Mouse (Mus musculus): ENCODE data around the gene Olfr193. TPM values are rescaled to one million over a fixed set of nuclear protein-coding genes. Genes with fewer than 3 reads are reported as not detected.
"Not testable (repeated sequence)": the region's sequence is repeated elsewhere in the genome, so short reads cannot be mapped to it uniquely, and the experiment has no call there.

The Olfr193 gene
- polyA plus RNA-seq (2015; fragmentation: Nextera tagmentation; extraction: Ambion mirVana): not detected in 2 replicates

GRCm38 (mm10) chr16:59111781-59112180, at the start of gene Olfr193:
TSS of gene Olfr193 (minus strand) at chr16:59111881.
- Histone ChIP-seq H3K9me3 (0 out of 2 replicates have a peak, but pooled peaks cover under 1% of the 10 kb centered on the region), H3K4me3 (no peak within 1 kb of the TSS), H3K9ac (no peak within 1 kb of the TSS), H3K27ac (no peak within 1 kb of the TSS), H3K27me3 (no peaks in the 10 kb centered on the region), H3K4me2 (no peak within 1 kb of the TSS), H3K4me1 (no peaks in the 10 kb centered on the region), H3K36me3 (no peaks in the 10 kb centered on the region)
- WGBS: 93% methylated on average over 1 of the region's 1 CpGs
- no peak for ATAC-seq (ENCODE audit: insufficient number of reproducible peaks, low FRiP score, low TSS enrichment, low read depth)

- ATAC-seq (ENCODE audit: insufficient number of reproducible peaks, low FRiP score, low TSS enrichment, low read depth): no peak
- Histone ChIP-seq H3K4me3 (no peak overlapping the region), H3K27me3 (no peaks in the 10 kb centered on the region), H3K4me1 (no peaks in the 10 kb centered on the region), H3K4me2 (no peak overlapping the region), H3K9ac (no peak overlapping the region), H3K9me3 (no peaks in the 10 kb centered on the region), H3K27ac (no peak overlapping the region), H3K36me3 (no peaks in the 10 kb centered on the region)
- WGBS: 79% methylated on average over 2 of the region's 2 CpGs
Measured at GRCm38 (mm10) chr16:59151996-59152395, 40.3 kb upstream of the Olfr193 start.

GRCm38 (mm10) chr16:59146746-59147145, 35.1 kb upstream of the Olfr193 start, which contains the start of gene Olfr195:
TSS of gene Olfr195 (plus strand) at chr16:59147046.
- H3K9me3 ChIP-seq: no peaks in the 10 kb centered on the region
- 86% methylated on average over 1 of the region's 1 CpGs for WGBS

GRCm38 (mm10) chr16:59141105-59141504, 29.4 kb upstream of the Olfr193 start:
- H3K4me3 ChIP-seq: no peak overlapping the region
- H3K36me3 ChIP-seq: no peaks in the 10 kb centered on the region
- no peaks in the 10 kb centered on the region for H3K27me3 ChIP-seq
- H3K9ac ChIP-seq: no peak overlapping the region
- H3K4me2 ChIP-seq: no peak overlapping the region
- ATAC-seq (ENCODE audit: insufficient number of reproducible peaks, low FRiP score, low TSS enrichment, low read depth): no peak
- no peaks in the 10 kb centered on the region for H3K9me3 ChIP-seq
- H3K4me1 ChIP-seq: no peaks in the 10 kb centered on the region
- H3K27ac ChIP-seq: no peak overlapping the region

More at GRCm38 (mm10) chr16:59146746-59147145, 35.1 kb upstream of the Olfr193 start, which contains the start of gene Olfr195:
- no peaks in the 10 kb centered on the region for H3K4me1 ChIP-seq
- no peak within 1 kb of the TSS for H3K27ac ChIP-seq
- H3K27me3 ChIP-seq: no peaks in the 10 kb centered on the region
- no peak within 1 kb of the TSS for H3K4me3 ChIP-seq
- no peak for ATAC-seq (ENCODE audit: insufficient number of reproducible peaks, low FRiP score, low TSS enrichment, low read depth)
- no peaks in the 10 kb centered on the region for H3K36me3 ChIP-seq
- H3K9ac ChIP-seq: no peak within 1 kb of the TSS
- H3K4me2 ChIP-seq: no peak within 1 kb of the TSS

GRCm38 (mm10) chr16:59130740-59131139, 19.1 kb upstream of the Olfr193 start:
- Histone ChIP-seq H3K9ac (no peak overlapping the region), H3K4me3 (no peak overlapping the region), H3K4me1 (no peaks in the 10 kb centered on the region), H3K4me2 (no peak overlapping the region), H3K27me3 (no peaks in the 10 kb centered on the region), H3K27ac (no peak overlapping the region), H3K36me3 (no peaks in the 10 kb centered on the region), H3K9me3 (no peaks in the 10 kb centered on the region)
- WGBS: 90% methylated on average over 1 of the region's 1 CpGs
- ATAC-seq (ENCODE audit: insufficient number of reproducible peaks, low FRiP score, low TSS enrichment, low read depth): no peak

- H3K4me3 ChIP-seq: no peak within 1 kb of the TSS
- no peaks in the 10 kb centered on the region for H3K4me1 ChIP-seq
- H3K27me3 ChIP-seq: no peaks in the 10 kb centered on the region
- ATAC-seq (ENCODE audit: insufficient number of reproducible peaks, low FRiP score, low TSS enrichment, low read depth): no peak
- no peak within 1 kb of the TSS for H3K4me2 ChIP-seq
- no peak within 1 kb of the TSS for H3K27ac ChIP-seq
- no peak within 1 kb of the TSS for H3K9ac ChIP-seq
- no peaks in the 10 kb centered on the region for H3K36me3 ChIP-seq
- H3K9me3 ChIP-seq: 0 out of 2 replicates have a peak, but pooled peaks cover 3% of the 10 kb centered on the region
Measured at GRCm38 (mm10) chr16:59120969-59121368, 9.3 kb upstream of the Olfr193 start, which contains the start of gene Olfr194. TSS of gene Olfr194 (minus strand) at chr16:59121069.

GRCm38 (mm10) chr16:59108522-59108921, 3.2 kb downstream of the Olfr193 start:
- H3K9ac ChIP-seq; H3K9me3 ChIP-seq; H3K27ac ChIP-seq; H3K4me3 ChIP-seq; ATAC-seq (ENCODE audit: insufficient number of reproducible peaks, low FRiP score, low TSS enrichment, low read depth); H3K36me3 ChIP-seq; H3K27me3 ChIP-seq; H3K4me2 ChIP-seq; H3K4me1 ChIP-seq: not testable (repeated sequence)
- WGBS: 58% methylated on average over 5 of the region's 5 CpGs

GRCm38 (mm10) chr16:59105312-59105711, 6.4 kb downstream of the Olfr193 start:
- WGBS: 70% methylated on average over 2 of the region's 2 CpGs

GRCm38 (mm10) chr16:59089722-59090121, 22.0 kb downstream of the Olfr193 start, which contains the start of gene Olfr191:
TSS of gene Olfr191 (minus strand) at chr16:59089822.
- WGBS: 56% methylated on average over 1 of the region's 1 CpGs
- H3K4me1 ChIP-seq; H3K4me3 ChIP-seq; H3K9ac ChIP-seq; H3K9me3 ChIP-seq; H3K27me3 ChIP-seq; H3K4me2 ChIP-seq; H3K36me3 ChIP-seq; H3K27ac ChIP-seq; ATAC-seq (ENCODE audit: insufficient number of reproducible peaks, low FRiP score, low TSS enrichment, low read depth): not testable (repeated sequence)

More at GRCm38 (mm10) chr16:59105312-59105711, 6.4 kb downstream of the Olfr193 start:
- no peak overlapping the region for H3K27ac ChIP-seq
- no peak overlapping the region for H3K4me3 ChIP-seq
- H3K9me3 ChIP-seq: no peaks in the 10 kb centered on the region
- no peaks in the 10 kb centered on the region for H3K27me3 ChIP-seq
- no peaks in the 10 kb centered on the region for H3K36me3 ChIP-seq
- ATAC-seq (ENCODE audit: insufficient number of reproducible peaks, low FRiP score, low TSS enrichment, low read depth): no peak
- no peak overlapping the region for H3K4me2 ChIP-seq
- H3K9ac ChIP-seq: no peak overlapping the region
- no peaks in the 10 kb centered on the region for H3K4me1 ChIP-seq

GRCm38 (mm10) chr16:59081113-59081512, 30.6 kb downstream of the Olfr193 start:
- H3K27ac ChIP-seq; H3K9me3 ChIP-seq; H3K27me3 ChIP-seq; ATAC-seq (ENCODE audit: insufficient number of reproducible peaks, low FRiP score, low TSS enrichment, low read depth); H3K4me1 ChIP-seq; H3K9ac ChIP-seq; H3K4me3 ChIP-seq; H3K36me3 ChIP-seq; H3K4me2 ChIP-seq: not testable (repeated sequence)
- WGBS: 83% methylated on average over 2 of the region's 2 CpGs

- Histone ChIP-seq H3K27ac (no peak within 1 kb of the TSS), H3K27me3 (no peaks in the 10 kb centered on the region), H3K9me3 (no peaks in the 10 kb centered on the region), H3K36me3 (no peaks in the 10 kb centered on the region), H3K4me2 (no peak within 1 kb of the TSS), H3K9ac (no peak within 1 kb of the TSS), H3K4me3 (no peak within 1 kb of the TSS), H3K4me1 (no peaks in the 10 kb centered on the region)
- WGBS: 88% methylated on average over 5 of the region's 5 CpGs
- no peak for ATAC-seq (ENCODE audit: insufficient number of reproducible peaks, low FRiP score, low TSS enrichment, low read depth)
Measured at GRCm38 (mm10) chr16:59077905-59078304, 33.8 kb downstream of the Olfr193 start, which contains the start of gene Olfr190. TSS of gene Olfr190 (minus strand) at chr16:59078005.

GRCm38 (mm10) chr16:59073520-59073919, 38.2 kb downstream of the Olfr193 start:
- no peak for ATAC-seq (ENCODE audit: insufficient number of reproducible peaks, low FRiP score, low TSS enrichment, low read depth)
- 90% methylated on average over 1 of the region's 1 CpGs for WGBS

GRCm38 (mm10) chr16:59071755-59072154, 39.9 kb downstream of the Olfr193 start:
- no peaks in the 10 kb centered on the region for H3K9me3 ChIP-seq
- H3K4me2 ChIP-seq: no peak overlapping the region
- no peaks in the 10 kb centered on the region for H3K36me3 ChIP-seq
- H3K4me3 ChIP-seq: no peak overlapping the region
- H3K27ac ChIP-seq: no peak overlapping the region
- no peaks in the 10 kb centered on the region for H3K4me1 ChIP-seq
- ATAC-seq (ENCODE audit: insufficient number of reproducible peaks, low FRiP score, low TSS enrichment, low read depth): no peak
- H3K9ac ChIP-seq: no peak overlapping the region
- no peaks in the 10 kb centered on the region for H3K27me3 ChIP-seq

More at GRCm38 (mm10) chr16:59073520-59073919, 38.2 kb downstream of the Olfr193 start:
- H3K4me2 ChIP-seq: no peak overlapping the region
- no peaks in the 10 kb centered on the region for H3K27me3 ChIP-seq
- no peak overlapping the region for H3K27ac ChIP-seq
- no peaks in the 10 kb centered on the region for H3K36me3 ChIP-seq
- H3K9ac ChIP-seq: no peak overlapping the region
- no peak overlapping the region for H3K4me3 ChIP-seq
- no peaks in the 10 kb centered on the region for H3K9me3 ChIP-seq
- H3K4me1 ChIP-seq: no peaks in the 10 kb centered on the region
